Mouse (Mus musculus) bone marrow, adult 2 months (tissue): ENCODE data around the gene Zdhhc3. TPM values are rescaled to one million over a fixed set of nuclear protein-coding genes. Genes with fewer than 3 reads are reported as not detected.

Experiments
- H3K27ac ChIP-seq: fragments of 200-500 bp; 2 replicates; pipeline ENCODE4 v1.5.1; 2012; ENCODE audit warnings: low read depth, mild to moderate bottlenecking, control low read depth, inconsistent platforms, low read length; ENCODE audit not compliant: control insufficient read depth, poor library complexity, insufficient read depth
- H3K4me1 ChIP-seq: fragments of 200-500 bp; 2 replicates; pipeline ENCODE4 v1.6.1; 2011; ENCODE audit warnings: low read length; ENCODE audit not compliant: control insufficient read depth, insufficient read depth
- H3K4me3 ChIP-seq: fragments of 200-500 bp; replicated peaks from 2 replicates; pipeline ENCODE3; 2011; ENCODE audit warnings: mild to moderate bottlenecking, low read depth, low read length, control low read depth; ENCODE audit not compliant: control insufficient read depth
- CTCF ChIP-seq: fragments of 200-500 bp; IDR thresholded peaks from 2 replicates; pipeline ENCODE4 v1.5.1; 2011; ENCODE audit warnings: low read length, control low read depth; ENCODE audit not compliant: control insufficient read depth, insufficient read depth
- POLR2A ChIP-seq: fragments of 200-500 bp; IDR thresholded peaks from 2 replicates; pipeline ENCODE4 v1.6.1; 2011; ENCODE audit warnings: low read depth, mild to moderate bottlenecking, control low read depth, low read length, borderline replicate concordance; ENCODE audit not compliant: control insufficient read depth
- WGBS: fragments of 180-500 bp; shearing (Covaris S2); methylation state at CpG from one replicate; pipeline ENCODE4 v1.1.7; 2018; 5-methylcytosine and 5-hydroxymethylcytosine counted together
- polyA plus RNA-seq: library from polyadenylated mRNA; stranded (reverse); fragments of >200 nt; gene quantifications from 2 replicates; pipeline ENCODE4 v1.2.4, GENCODE M21; 2011; ENCODE audit warnings: low replicate concordance; ENCODE audit not compliant: missing spikeins, insufficient read depth, insufficient read length

Gene Zdhhc3
- 19.1 and 36.1 TPM in 2 replicates for polyA plus RNA-seq

DNA sequence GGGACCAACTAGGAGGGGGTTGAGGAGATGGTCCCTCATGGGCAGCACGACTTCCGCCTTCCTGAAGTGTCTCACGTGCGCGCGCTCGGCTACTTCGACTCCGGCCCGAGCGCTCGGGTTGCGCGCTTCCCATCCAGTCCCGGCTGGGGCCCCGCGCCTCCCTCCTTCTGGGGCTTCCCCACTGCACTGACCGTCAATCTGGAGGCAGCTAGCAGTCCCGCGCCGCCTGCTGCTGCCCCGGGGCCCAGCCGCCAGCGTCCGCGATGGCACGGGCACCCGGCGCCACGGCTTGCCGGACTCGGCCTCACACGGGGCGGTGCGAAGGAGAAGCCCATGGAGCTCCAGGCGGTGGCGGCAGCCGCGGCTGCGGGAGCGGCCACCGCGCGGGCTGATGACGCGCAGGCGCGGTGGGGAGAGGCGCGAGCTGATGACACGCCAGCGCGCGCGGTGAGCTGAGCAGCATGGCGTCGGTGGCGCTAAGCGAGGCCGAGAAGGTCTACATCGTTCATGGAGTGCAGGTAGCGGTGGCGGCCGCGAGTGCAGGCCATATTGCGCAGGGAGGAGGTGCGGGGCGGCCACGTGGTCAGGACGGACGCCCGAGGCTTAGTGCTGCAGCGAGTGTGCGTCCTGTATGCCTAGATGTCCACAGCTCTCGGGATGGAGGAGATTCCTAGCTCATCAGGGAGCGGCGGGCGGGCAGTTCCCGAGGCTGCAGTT is at the start of gene Zdhhc3, which contains the start of gene Exosc7:
Gene Zdhhc3 (minus strand): TSS at position 401 of the 717 bp plus-strand sequence.
Gene Exosc7 (plus strand): TSS at position 411 of the 717 bp plus-strand sequence.
- TF ChIP-seq CTCF = no peak
- peak; percentile 85; the same call in 1 of the 2 replicates for TF ChIP-seq POLR2A
- peak within 1 kb of the TSS; percentile 92 for H3K27ac ChIP-seq
- H3K4me3 ChIP-seq = peak within 1 kb of the TSS; percentile 82
- under 1% methylated on average over 79 of the region's 79 CpGs for WGBS
- no peaks in the 10 kb centered on the region; the same call in 1 of the 2 replicates for H3K4me1 ChIP-seq

DNA sequence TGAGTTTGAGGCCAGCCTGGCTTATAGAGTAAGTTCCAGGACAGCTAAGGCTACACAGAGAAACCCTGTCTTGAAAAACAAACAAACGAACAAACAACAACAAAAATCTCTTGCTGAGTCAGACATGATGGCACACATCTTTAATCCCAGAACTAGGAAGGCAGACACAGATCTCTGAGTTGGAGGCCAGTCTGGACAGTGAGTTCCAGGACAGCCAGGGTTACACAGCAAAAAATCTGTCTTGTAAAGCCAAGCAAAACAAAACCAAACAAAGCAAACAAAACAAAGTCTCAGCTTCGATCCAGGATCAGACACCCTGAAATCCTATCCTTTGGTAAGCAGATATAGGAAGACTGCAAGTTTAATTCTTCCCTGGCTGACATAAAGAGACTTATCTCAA is 48.8 kb upstream of the Zdhhc3 start:
- no peak overlapping the region for H3K27ac ChIP-seq
- WGBS = 72% methylated on average over 2 of the region's 2 CpGs
- H3K4me1 ChIP-seq = no peaks in the 10 kb centered on the region
- TF ChIP-seq POLR2A = no peak
- TF ChIP-seq CTCF = no peak
- H3K4me3 ChIP-seq = no peak overlapping the region

DNA sequence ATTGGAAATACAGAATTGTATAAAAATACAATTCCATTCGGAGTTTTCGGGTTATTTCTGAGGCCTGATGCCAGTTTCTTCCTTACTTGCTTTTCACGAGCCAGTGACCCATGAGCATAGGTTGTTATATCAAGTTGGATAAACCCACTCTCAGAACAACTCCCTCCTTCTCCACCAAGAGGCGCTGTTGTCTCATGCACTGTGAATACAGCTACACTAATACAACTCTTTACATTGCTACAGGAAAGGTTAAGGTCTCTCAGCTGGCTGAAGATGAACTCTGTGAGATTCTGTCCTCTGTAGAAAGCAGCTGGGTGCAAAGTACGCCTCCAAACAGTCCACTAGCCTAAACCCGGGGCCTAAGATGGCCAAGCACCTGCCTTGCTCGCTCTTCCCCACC is 46.3 kb upstream of the Zdhhc3 start:
- Histone ChIP-seq H3K4me3 (no peak overlapping the region), H3K4me1 (no peaks in the 10 kb centered on the region), H3K27ac (no peak overlapping the region)
- TF ChIP-seq CTCF = no peak; the same call in 1 of the 2 replicates
- no peak for TF ChIP-seq POLR2A
- WGBS = 46% methylated on average over 7 of the region's 7 CpGs

DNA sequence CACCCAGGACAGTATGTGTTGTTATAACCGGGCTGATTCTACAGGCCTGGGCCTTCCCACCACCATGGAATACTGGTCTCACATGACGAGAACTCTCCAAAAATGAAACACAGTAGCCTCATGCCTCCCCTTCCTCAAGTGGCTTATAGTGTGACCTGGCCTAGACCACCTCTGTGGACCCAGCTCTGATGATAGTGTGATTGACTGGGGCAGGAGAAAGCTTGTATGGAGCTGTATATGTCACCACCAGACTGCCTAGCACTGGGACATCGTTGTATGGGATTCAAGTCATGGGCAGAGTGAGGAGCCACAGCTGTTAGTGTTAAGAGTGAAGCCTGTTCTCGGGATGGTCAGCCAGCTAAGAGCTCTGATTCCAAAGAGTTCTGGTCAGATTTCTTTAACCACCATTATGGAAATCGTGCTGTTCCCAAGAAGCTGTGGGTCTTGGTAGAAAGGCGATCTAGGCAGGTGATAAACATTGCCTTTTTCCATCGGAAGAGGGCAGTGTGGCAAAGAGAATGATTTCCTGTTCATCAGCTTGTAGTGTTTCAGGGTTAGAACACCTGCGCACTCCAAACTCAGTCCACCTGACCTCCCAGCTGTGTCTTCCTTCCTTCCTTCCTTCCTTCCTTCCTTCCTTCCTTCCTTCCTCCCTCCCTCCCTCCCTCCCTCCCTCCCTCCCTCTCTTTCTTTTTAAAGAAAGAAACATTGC is 45.3 kb upstream of the Zdhhc3 start:
- 40% methylated on average over 8 of the region's 8 CpGs for WGBS
- peak; percentile 21; the same call in 1 of the 2 replicates for TF ChIP-seq CTCF
- no peak for TF ChIP-seq POLR2A

DNA sequence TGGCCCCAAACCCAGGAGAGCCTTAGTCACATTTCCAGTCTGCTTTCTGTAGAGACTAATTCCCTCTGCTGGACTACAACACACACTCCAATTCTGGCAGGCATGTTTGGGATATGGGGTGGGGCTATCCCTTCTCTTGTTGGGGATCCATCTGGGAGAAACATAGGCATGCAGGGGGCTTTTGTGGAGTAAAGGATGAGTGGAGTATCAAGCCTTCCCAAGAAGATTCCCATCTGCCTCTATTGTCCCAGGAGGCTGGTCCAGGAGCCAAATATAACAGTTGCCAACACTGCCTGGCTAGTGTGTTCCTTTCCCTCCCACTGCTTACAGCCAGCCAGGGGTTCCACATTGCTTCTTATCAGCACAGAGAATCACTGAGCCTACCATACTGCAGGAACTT is 44.7 kb upstream of the Zdhhc3 start:
- no peak overlapping the region for H3K27ac ChIP-seq
- H3K4me3 ChIP-seq = no peak overlapping the region
- no peaks in the 10 kb centered on the region for H3K4me1 ChIP-seq
- TF ChIP-seq CTCF = no peak
- no peak for TF ChIP-seq POLR2A

More for the DNA sequence above, 45.3 kb upstream of the Zdhhc3 start:
- Histone ChIP-seq H3K27ac (no peak overlapping the region), H3K4me1 (no peaks in the 10 kb centered on the region), H3K4me3 (no peak overlapping the region)

DNA sequence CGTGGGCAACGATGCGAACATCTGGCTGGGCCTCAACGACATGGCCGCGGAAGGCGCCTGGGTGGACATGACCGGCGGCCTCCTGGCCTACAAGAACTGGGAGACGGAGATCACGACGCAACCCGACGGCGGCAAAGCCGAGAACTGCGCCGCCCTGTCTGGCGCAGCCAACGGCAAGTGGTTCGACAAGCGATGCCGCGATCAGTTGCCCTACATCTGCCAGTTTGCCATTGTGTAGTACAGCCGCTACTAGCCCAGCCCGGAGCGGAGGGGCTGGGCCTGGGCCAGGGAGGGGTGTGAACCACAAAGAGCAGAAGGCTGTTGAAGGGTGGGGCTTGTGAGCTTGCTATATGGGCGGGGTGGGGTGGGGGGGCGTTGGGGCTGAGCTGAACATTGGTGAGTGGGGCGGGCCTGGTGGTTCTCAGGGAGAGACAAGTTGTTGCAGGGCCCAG is 43.9 kb upstream of the Zdhhc3 start:
- TF ChIP-seq CTCF (no peak), POLR2A (no peak)
- Histone ChIP-seq H3K27ac (no peak overlapping the region; the same call in 1 of the 2 replicates), H3K4me3 (no peak overlapping the region), H3K4me1 (no peaks in the 10 kb centered on the region)
- WGBS = 86% methylated on average over 30 of the region's 30 CpGs

DNA sequence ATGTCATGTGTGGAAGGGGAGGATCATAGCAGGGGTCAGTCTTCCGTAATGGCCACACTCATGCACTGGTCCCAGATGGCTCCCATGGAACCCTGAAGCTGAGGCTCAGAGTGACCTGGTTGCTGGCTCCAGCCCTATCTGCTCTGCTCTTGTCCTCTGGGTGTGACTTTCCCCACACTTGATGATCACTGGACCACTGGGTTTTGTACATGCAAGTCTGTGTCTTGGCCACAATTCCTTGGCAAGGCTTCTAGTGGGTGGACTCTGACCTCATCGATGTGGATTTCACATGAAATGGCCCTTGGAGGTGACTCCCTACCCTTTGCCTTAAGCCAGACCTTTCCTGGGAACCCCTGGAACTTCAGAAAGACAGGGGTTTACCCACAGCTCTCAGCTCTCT is 40.1 kb upstream of the Zdhhc3 start:
- WGBS = 70% methylated on average over 2 of the region's 2 CpGs

DNA sequence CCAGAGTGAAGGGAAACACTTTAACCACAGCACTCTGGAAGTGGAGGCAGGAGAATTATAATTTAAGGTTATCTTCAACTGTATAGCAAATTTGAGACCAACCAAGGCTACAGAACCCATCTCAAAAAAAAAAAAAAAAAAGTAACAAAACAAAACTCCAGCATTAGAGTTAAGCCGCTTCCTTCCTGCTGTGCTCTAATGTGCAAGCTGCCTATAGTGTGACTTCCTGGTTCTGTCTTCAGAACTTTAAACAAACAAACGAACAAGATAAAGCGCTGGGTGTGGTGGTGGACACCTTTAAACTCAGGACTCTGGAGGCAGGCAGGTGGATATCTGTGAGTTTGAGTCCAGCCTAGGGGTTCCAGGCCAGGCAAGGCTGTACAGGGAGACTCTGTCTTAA is 39.0 kb upstream of the Zdhhc3 start:
- Histone ChIP-seq H3K27ac (no peak overlapping the region), H3K4me1 (no peaks in the 10 kb centered on the region)
- 8% methylated on average over 3 of the region's 3 CpGs for WGBS

More for the DNA sequence above, 40.1 kb upstream of the Zdhhc3 start:
- no peak overlapping the region for H3K4me3 ChIP-seq
- no peak overlapping the region for H3K27ac ChIP-seq
- no peaks in the 10 kb centered on the region for H3K4me1 ChIP-seq
- TF ChIP-seq POLR2A (no peak), CTCF (no peak)

More for the DNA sequence above, 39.0 kb upstream of the Zdhhc3 start:
- TF ChIP-seq POLR2A = no peak
- TF ChIP-seq CTCF = no peak
- no peak overlapping the region for H3K4me3 ChIP-seq
